Mouse (Mus musculus) testis, adult 2 months (tissue): ENCODE measurements around the gene Tsc22d4. TPM values are rescaled to one million over a fixed set of nuclear protein-coding genes. Genes with fewer than 3 reads are reported as not detected.

ENCODE experiments used
- H3K27ac ChIP-seq: fragments of 200-500 bp; 2 replicates; pipeline ENCODE4 v1.5.1; 2012; ENCODE audit warnings: low read depth, low read length; ENCODE audit not compliant: control insufficient read depth, insufficient read depth
- H3K27me3 ChIP-seq: fragments of 200-500 bp; 2 replicates; pipeline ENCODE4 v1.6.1; 2012; ENCODE audit warnings: mild to moderate bottlenecking, low read length, moderate library complexity; ENCODE audit not compliant: control insufficient read depth, insufficient read depth
- H3K36me3 ChIP-seq: fragments of 200-500 bp; 2 replicates; pipeline ENCODE4 v1.6.1; 2012; ENCODE audit warnings: mild to moderate bottlenecking, low read length; ENCODE audit not compliant: control insufficient read depth, insufficient read depth
- H3K4me1 ChIP-seq: fragments of 200-500 bp; 2 replicates; pipeline ENCODE4 v1.6.1; 2012; ENCODE audit warnings: low read length; ENCODE audit not compliant: control insufficient read depth, insufficient read depth
- H3K4me3 ChIP-seq: fragments of 200-500 bp; 2 replicates; pipeline ENCODE4 v1.5.1; 2012; ENCODE audit warnings: low read depth, mild to moderate bottlenecking, low read length, moderate library complexity, mixed read lengths; ENCODE audit not compliant: control insufficient read depth
- CTCF ChIP-seq: fragments of 200-500 bp; IDR thresholded peaks from 2 replicates; pipeline ENCODE4 v1.5.1; 2012; ENCODE audit warnings: low read depth, mild to moderate bottlenecking, inconsistent platforms, low read length, moderate library complexity; ENCODE audit not compliant: control insufficient read depth, insufficient read depth, insufficient replicate concordance
- POLR2A ChIP-seq: fragments of 200-500 bp; IDR thresholded peaks from 2 replicates; pipeline ENCODE4 v1.6.1; 2012; ENCODE audit warnings: low read depth, mild to moderate bottlenecking, inconsistent platforms, low read length, moderate library complexity; ENCODE audit not compliant: control insufficient read depth
- polyA plus RNA-seq: library from polyadenylated mRNA; depleted of rRNA; stranded (reverse); fragments of >200 nt; gene quantifications from 2 replicates; pipeline ENCODE4 v1.2.3, GENCODE M21; 2012

Tsc22d4 gene
- polyA plus RNA-seq, 1 experiment: 435 TPM

- TF ChIP-seq CTCF: no peak
- TF ChIP-seq POLR2A: no peak
- peaks cover 6% of the 10 kb centered on the region for H3K4me1 ChIP-seq
- H3K27ac ChIP-seq: 0 out of 2 replicates have a peak overlapping the region, but pooled peaks have one; percentile 22
- no peaks in the 10 kb centered on the region for H3K27me3 ChIP-seq
- H3K36me3 ChIP-seq: no peaks in the 10 kb centered on the region
- H3K4me3 ChIP-seq: peak overlapping the region; percentile 66
Observed at GRCm38 (mm10) chr5:137758921-137759534, 13.5 kb downstream of the Tsc22d4 start.

GRCm38 (mm10) chr5:137759971-137760412 lies 14.5 kb downstream of the Tsc22d4 start:
- H3K4me1 ChIP-seq: peaks cover 6% of the 10 kb centered on the region
- TF ChIP-seq CTCF: peak; percentile 75
- TF ChIP-seq POLR2A: 0 out of 2 replicates have a peak, but pooled peaks have one; percentile 28
- H3K27me3 ChIP-seq: no peaks in the 10 kb centered on the region
- peak overlapping the region; percentile 76 for H3K4me3 ChIP-seq
- no peaks in the 10 kb centered on the region for H3K36me3 ChIP-seq
- peak overlapping the region; percentile 58; the same call in 1 of the 2 replicates for H3K27ac ChIP-seq

GRCm38 (mm10) chr5:137764609-137765340 lies 19.2 kb downstream of the Tsc22d4 start:
- no peaks in the 10 kb centered on the region for H3K36me3 ChIP-seq
- no peaks in the 10 kb centered on the region; the same call in none of the 2 replicates for H3K4me1 ChIP-seq
- no peak for TF ChIP-seq POLR2A
- no peak for TF ChIP-seq CTCF
- H3K27ac ChIP-seq: no peak overlapping the region
- peak overlapping the region; percentile 37 for H3K4me3 ChIP-seq
- H3K27me3 ChIP-seq: no peaks in the 10 kb centered on the region

GRCm38 (mm10) chr5:137766270-137766669 lies 20.7 kb downstream of the Tsc22d4 start:
- Histone ChIP-seq H3K4me3 (no peak overlapping the region), H3K27me3 (no peaks in the 10 kb centered on the region), H3K27ac (no peak overlapping the region), H3K4me1 (no peaks in the 10 kb centered on the region; the same call in 1 of the 2 replicates), H3K36me3 (no peaks in the 10 kb centered on the region)
- TF ChIP-seq CTCF (no peak), POLR2A (no peak)

GRCm38 (mm10) chr5:137768475-137768874 lies 22.9 kb downstream of the Tsc22d4 start:
- Histone ChIP-seq H3K4me1 (no peaks in the 10 kb centered on the region; the same call in 1 of the 2 replicates), H3K36me3 (no peaks in the 10 kb centered on the region), H3K27me3 (no peaks in the 10 kb centered on the region), H3K27ac (no peak overlapping the region), H3K4me3 (no peak overlapping the region)
- TF ChIP-seq CTCF: no peak
- no peak for TF ChIP-seq POLR2A

GRCm38 (mm10) chr5:137770709-137771108 lies 25.2 kb downstream of the Tsc22d4 start:
- H3K4me3 ChIP-seq: no peak overlapping the region
- no peak for TF ChIP-seq POLR2A
- TF ChIP-seq CTCF: peak; percentile 12; the same call in 1 of the 2 replicates
- no peaks in the 10 kb centered on the region for H3K27me3 ChIP-seq
- no peaks in the 10 kb centered on the region for H3K36me3 ChIP-seq
- no peaks in the 10 kb centered on the region for H3K4me1 ChIP-seq
- no peak overlapping the region for H3K27ac ChIP-seq

GRCm38 (mm10) chr5:137772755-137773154 lies 27.2 kb downstream of the Tsc22d4 start:
- H3K36me3 ChIP-seq: no peaks in the 10 kb centered on the region

More at GRCm38 (mm10) chr5:137772755-137773154, 27.2 kb downstream of the Tsc22d4 start:
- TF ChIP-seq POLR2A (no peak), CTCF (no peak)
- no peaks in the 10 kb centered on the region for H3K4me1 ChIP-seq
- no peaks in the 10 kb centered on the region for H3K27me3 ChIP-seq
- H3K4me3 ChIP-seq: no peak overlapping the region
- no peak overlapping the region for H3K27ac ChIP-seq
